Mouse (Mus musculus): ENCODE measurements around the gene Prox2. TPM values are rescaled to one million over a fixed set of nuclear protein-coding genes. Genes with fewer than 3 reads are reported as not detected.

The Prox2 gene
- polyA plus RNA-seq (2014; fragmentation: Nextera tagmentation; extraction: Ambion mirVana): 3.1 and 4.6 TPM in 2 replicates

GRCm38 (mm10) chr12:85110698-85111592 lies at the start of gene Prox2, which contains the start of gene Dlst:
Prox2 (minus strand) TSS chr12:85110759.
Dlst (plus strand) TSS chr12:85110833.
- peak within 1 kb of the TSS; percentile 98 for H3K4me3 ChIP-seq (ENCODE audit: low read depth, low read length)
- H3K9me3 ChIP-seq (ENCODE audit: low read depth, low read length): no peaks in the 10 kb centered on the region
- WGBS: under 1% methylated on average over 83 of the region's 83 CpGs
- H3K4me2 ChIP-seq: peak within 1 kb of the TSS; percentile 81
- H3K4me1 ChIP-seq (ENCODE audit: insufficient read depth): peaks cover 17% of the 10 kb centered on the region
- ATAC-seq (ENCODE audit: insufficient read depth) (peak; percentile 96), DNase-seq (peak; percentile 93)
- H3K36me3 ChIP-seq (ENCODE audit: insufficient read depth): peaks cover 20% of the 10 kb centered on the region
- no peak for TF ChIP-seq CTCF (IDR thresholded peaks at IDR 0.05; ENCODE audit: low read depth)
- no peaks in the 10 kb centered on the region for H3K27me3 ChIP-seq (ENCODE audit: insufficient read depth, low read length)
- peak within 1 kb of the TSS; percentile 87 for H3K27ac ChIP-seq (ENCODE audit: low read depth)
- peak within 1 kb of the TSS; percentile 95 for H3K9ac ChIP-seq

- Histone ChIP-seq H3K9me3 (ENCODE audit: low read depth, low read length) (no peaks in the 10 kb centered on the region), H3K9ac (no peak overlapping the region), H3K4me1 (ENCODE audit: insufficient read depth) (peaks cover 4% of the 10 kb centered on the region; the same call in 1 of the 2 replicates), H3K27me3 (ENCODE audit: insufficient read depth, low read length) (no peaks in the 10 kb centered on the region), H3K4me2 (no peak overlapping the region), H3K27ac (ENCODE audit: low read depth) (no peak overlapping the region), H3K36me3 (ENCODE audit: insufficient read depth) (no peaks in the 10 kb centered on the region), H3K4me3 (ENCODE audit: low read depth, low read length) (no peak overlapping the region)
- no peak for TF ChIP-seq CTCF (IDR thresholded peaks at IDR 0.05; ENCODE audit: low read depth)
- ATAC-seq (ENCODE audit: insufficient read depth) (no peak), DNase-seq (no peak)
- 56% methylated on average over 5 of the region's 5 CpGs for WGBS
Measured at GRCm38 (mm10) chr12:85159592-85159991, 49.0 kb upstream of the Prox2 start.

GRCm38 (mm10) chr12:85158801-85159200 lies 48.2 kb upstream of the Prox2 start:
- 75% methylated on average over 8 of the region's 8 CpGs for WGBS
- Histone ChIP-seq H3K36me3 (ENCODE audit: insufficient read depth) (no peaks in the 10 kb centered on the region), H3K9me3 (ENCODE audit: low read depth, low read length) (no peaks in the 10 kb centered on the region), H3K27me3 (ENCODE audit: insufficient read depth, low read length) (no peaks in the 10 kb centered on the region), H3K4me3 (ENCODE audit: low read depth, low read length) (no peak overlapping the region), H3K9ac (no peak overlapping the region), H3K4me2 (no peak overlapping the region), H3K27ac (ENCODE audit: low read depth) (no peak overlapping the region), H3K4me1 (ENCODE audit: insufficient read depth) (peaks cover 4% of the 10 kb centered on the region; the same call in 1 of the 2 replicates)
- ATAC-seq (ENCODE audit: insufficient read depth): peak; percentile 10; the same call in 1 of the 2 replicates
- TF ChIP-seq CTCF (IDR thresholded peaks at IDR 0.05; ENCODE audit: low read depth): no peak
- DNase-seq: no peak

GRCm38 (mm10) chr12:85157797-85158460 lies 47.4 kb upstream of the Prox2 start:
- WGBS: 82% methylated on average over 14 of the region's 14 CpGs

GRCm38 (mm10) chr12:85156324-85156723 lies 45.8 kb upstream of the Prox2 start:
- no peak overlapping the region for H3K4me3 ChIP-seq (ENCODE audit: low read depth, low read length)
- H3K4me2 ChIP-seq: no peak overlapping the region
- H3K9ac ChIP-seq: no peak overlapping the region
- H3K36me3 ChIP-seq (ENCODE audit: insufficient read depth): no peaks in the 10 kb centered on the region
- ATAC-seq (ENCODE audit: insufficient read depth) (peak; percentile 32), DNase-seq (peak; percentile 30)
- peaks cover 4% of the 10 kb centered on the region; the same call in 1 of the 2 replicates for H3K4me1 ChIP-seq (ENCODE audit: insufficient read depth)
- H3K27ac ChIP-seq (ENCODE audit: low read depth): no peak overlapping the region
- H3K27me3 ChIP-seq (ENCODE audit: insufficient read depth, low read length): no peaks in the 10 kb centered on the region; the same call in 1 of the 2 replicates
- WGBS: 10% methylated on average over 6 of the region's 6 CpGs
- H3K9me3 ChIP-seq (ENCODE audit: low read depth, low read length): no peaks in the 10 kb centered on the region
- no peak for TF ChIP-seq CTCF (IDR thresholded peaks at IDR 0.05; ENCODE audit: low read depth)

More at GRCm38 (mm10) chr12:85157797-85158460, 47.4 kb upstream of the Prox2 start:
- Histone ChIP-seq H3K9me3 (ENCODE audit: low read depth, low read length) (no peaks in the 10 kb centered on the region), H3K27ac (ENCODE audit: low read depth) (no peak overlapping the region), H3K4me2 (no peak overlapping the region), H3K4me1 (ENCODE audit: insufficient read depth) (peaks cover 4% of the 10 kb centered on the region; the same call in 1 of the 2 replicates), H3K27me3 (ENCODE audit: insufficient read depth, low read length) (no peaks in the 10 kb centered on the region), H3K4me3 (ENCODE audit: low read depth, low read length) (no peak overlapping the region), H3K36me3 (ENCODE audit: insufficient read depth) (no peaks in the 10 kb centered on the region), H3K9ac (no peak overlapping the region)
- no peak for TF ChIP-seq CTCF (IDR thresholded peaks at IDR 0.05; ENCODE audit: low read depth)
- DNase-seq: no peak
- ATAC-seq (ENCODE audit: insufficient read depth): no peak

- TF ChIP-seq CTCF (IDR thresholded peaks at IDR 0.05; ENCODE audit: low read depth): no peak
- Histone ChIP-seq H3K27ac (ENCODE audit: low read depth) (no peak overlapping the region), H3K9me3 (ENCODE audit: low read depth, low read length) (no peaks in the 10 kb centered on the region), H3K36me3 (ENCODE audit: insufficient read depth) (no peaks in the 10 kb centered on the region), H3K4me2 (no peak overlapping the region), H3K9ac (no peak overlapping the region), H3K4me3 (ENCODE audit: low read depth, low read length) (no peak overlapping the region), H3K4me1 (ENCODE audit: insufficient read depth) (no peaks in the 10 kb centered on the region; the same call in 1 of the 2 replicates), H3K27me3 (ENCODE audit: insufficient read depth, low read length) (peaks cover 4% of the 10 kb centered on the region)
- DNase-seq (no peak), ATAC-seq (ENCODE audit: insufficient read depth) (no peak)
- 60% methylated on average over 3 of the region's 3 CpGs for WGBS
Measured at GRCm38 (mm10) chr12:85153011-85153410, 42.5 kb upstream of the Prox2 start.

Measured in lung, embryonic 14.5 days (tissue).